ENCODE assay signal across 8 mouse cellular contexts in the genomic region with DNA sequence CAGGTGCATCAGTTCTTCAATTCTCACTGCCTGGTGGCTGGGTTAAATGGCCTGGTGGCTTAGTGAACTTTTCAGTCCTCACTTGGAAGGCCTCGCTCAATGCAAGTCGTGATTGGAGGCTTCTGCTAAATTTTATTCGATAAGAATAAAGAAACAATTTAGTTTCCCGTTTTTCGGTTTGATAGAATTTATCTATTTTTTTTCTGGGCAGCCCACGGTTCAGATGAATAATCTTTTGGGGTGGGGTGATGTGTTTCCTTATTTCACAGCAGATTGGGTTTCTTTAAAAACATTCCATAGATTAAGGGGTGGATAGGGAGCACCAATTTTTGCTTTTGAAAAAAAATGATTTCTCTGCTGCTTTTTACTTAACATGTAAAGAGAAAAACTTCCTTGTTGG. TPM values are rescaled to one million over a fixed set of nuclear protein-coding genes. Genes with fewer than 3 reads are reported as not detected.
DNase-seq lines count a peak whose midpoint lies in the region; ATAC-seq and TF ChIP-seq lines count a peak whose summit lies in the region.

No protein-coding gene starts in this region.

- TF ChIP-seq CTCF in left cerebral cortex, adult 2 months (IDR thresholded peaks at IDR 0.05), result no peak
- no peak for TF ChIP-seq CTCF in hindbrain, postnatal 0 days (IDR thresholded peaks at IDR 0.05; ENCODE audit: low read depth)

- H3K9me3 ChIP-seq in embryonic facial prominence, embryonic 12.5 days, result no peaks in the 10 kb centered on the region
- no peaks in the 10 kb centered on the region for H3K9me3 ChIP-seq in hindbrain, postnatal 0 days (ENCODE audit: low read length)
- H3K9me3 ChIP-seq in midbrain, embryonic 16.5 days (replicated peaks; ENCODE audit: control insufficient read depth, low read length, poor library complexity, severe bottlenecking), result no peaks in the 10 kb centered on the region

- H3K9ac ChIP-seq in embryonic facial prominence, embryonic 12.5 days, result peak overlapping the region; percentile 56
- peak overlapping the region; percentile 68 for H3K9ac ChIP-seq in hindbrain, postnatal 0 days (replicated peaks; ENCODE audit: low read length)
- peak overlapping the region; percentile 70 for H3K9ac ChIP-seq in midbrain, embryonic 16.5 days (ENCODE audit: low read depth, low read length)

- ATAC-seq in embryonic facial prominence, embryonic 12.5 days (ENCODE audit: insufficient number of reproducible peaks, insufficient read depth, low FRiP score, low TSS enrichment), result no peak
- no peak for ATAC-seq in hindbrain, postnatal 0 days
- ATAC-seq in midbrain, embryonic 16.5 days, result no peak

- WGBS in embryonic facial prominence, embryonic 12.5 days, result 47% methylated on average over 6 of the region's 6 CpGs
- WGBS in hindbrain, postnatal 0 days, result 36% methylated on average over 6 of the region's 6 CpGs
- 25% methylated on average over 6 of the region's 6 CpGs for WGBS in midbrain, embryonic 16.5 days

- H3K27ac ChIP-seq in left cerebral cortex, adult 2 months, result peak overlapping the region; percentile 87
- H3K27ac ChIP-seq in embryonic facial prominence, embryonic 12.5 days, result no peak overlapping the region
- peak overlapping the region; percentile 89; the same call in 1 of the 2 replicates for H3K27ac ChIP-seq in hindbrain, postnatal 0 days
- H3K27ac ChIP-seq in midbrain, embryonic 16.5 days (ENCODE audit: low read length), result peak overlapping the region; percentile 81

- H3K4me3 ChIP-seq in left cerebral cortex, adult 2 months, result peak overlapping the region; percentile 89
- H3K4me3 ChIP-seq in embryonic facial prominence, embryonic 12.5 days, result peak overlapping the region; percentile 60
- peak overlapping the region; percentile 76 for H3K4me3 ChIP-seq in hindbrain, postnatal 0 days (ENCODE audit: low read length)
- H3K4me3 ChIP-seq in midbrain, embryonic 16.5 days (ENCODE audit: low read depth, low read length), result peak overlapping the region; percentile 53

- intact Hi-C loops in left cerebral cortex, adult 2 months (cut with DNase I), result loop anchor here (5.0 kb wide), 2 partner anchors 161 to 711 kb away; a partner anchor contains a TSS
- intact Hi-C loops in left cerebral cortex, postnatal 25 days (cut with DNase I), result loop anchor here (5.0 kb wide), 3 partner anchors 161 to 711 kb away; a partner anchor contains a TSS
- intact Hi-C loops in gastrocnemius, postnatal 14 days (cut with DNase I; ENCODE audit: low total_unique reads), result loop anchor here (10.0 kb wide), 1 partner anchor 59 kb away; no protein-coding TSS in a partner anchor
- intact Hi-C loops in left cerebral cortex, postnatal 4 days (cut with DNase I), result no loop called here

- H3K4me2 ChIP-seq in embryonic facial prominence, embryonic 12.5 days (replicated peaks), result peak overlapping the region; percentile 62
- peak overlapping the region; percentile 70 for H3K4me2 ChIP-seq in hindbrain, postnatal 0 days (ENCODE audit: low read depth, low read length)
- peak overlapping the region; percentile 54 for H3K4me2 ChIP-seq in midbrain, embryonic 16.5 days (ENCODE audit: low read length)

- H3K36me3 ChIP-seq in embryonic facial prominence, embryonic 12.5 days, result no peaks in the 10 kb centered on the region
- no peaks in the 10 kb centered on the region for H3K36me3 ChIP-seq in hindbrain, postnatal 0 days (ENCODE audit: insufficient read depth, low read length)
- H3K36me3 ChIP-seq in midbrain, embryonic 16.5 days (ENCODE audit: control insufficient read depth, insufficient read depth, low read length), result no peaks in the 10 kb centered on the region

- H3K4me1 ChIP-seq in embryonic facial prominence, embryonic 12.5 days, result no peaks in the 10 kb centered on the region
- peaks cover 6% of the 10 kb centered on the region for H3K4me1 ChIP-seq in hindbrain, postnatal 0 days (ENCODE audit: insufficient read depth, low read length)
- peaks cover 15% of the 10 kb centered on the region for H3K4me1 ChIP-seq in midbrain, embryonic 16.5 days (ENCODE audit: control insufficient read depth, insufficient read depth, low read length)

- no peaks in the 10 kb centered on the region for H3K27me3 ChIP-seq in embryonic facial prominence, embryonic 12.5 days
- H3K27me3 ChIP-seq in hindbrain, postnatal 0 days (ENCODE audit: insufficient read depth, low read length), result no peaks in the 10 kb centered on the region
- H3K27me3 ChIP-seq in midbrain, embryonic 16.5 days (ENCODE audit: control insufficient read depth, insufficient read depth, low read depth, low read length), result no peaks in the 10 kb centered on the region

- DNase-seq in left cerebral cortex, adult 2 months (ENCODE audit: extremely low spot score in 1 of 2, low spot score in 2 of 2), result no peak
- DNase-seq in left cerebral cortex, postnatal 25 days (ENCODE audit: low spot score in 2 of 2), result no peak
- no peak for DNase-seq in hindbrain, postnatal 0 days (ENCODE audit: low spot score)
- no peak for DNase-seq in adrenal gland, adult (ENCODE audit: inconsistent age in 2 of 2, low spot score in 1 of 2)
- no peak for DNase-seq in gastrocnemius, postnatal 14 days
- no peak for DNase-seq in left cerebral cortex, postnatal 4 days

RNA-seq across cellular contexts. Expression of a gene that starts 0.8 kb away (rescaled TPM):
- 10 to 100 TPM; 19.9 to 24.2 TPM for total RNA-seq in left cerebral cortex, adult 2 months (2021)
- total RNA-seq in left cerebral cortex, postnatal 25 days (2021), result 10 to 100 TPM; 19.7 to 27.6 TPM
- 8.6 and 9.0 TPM in 2 replicates for polyA plus RNA-seq in embryonic facial prominence, embryonic 12.5 days (2016; fragmentation: Nextera tagmentation; extraction: Ambion mirVana)
- 11.2 and 16.2 TPM in 2 replicates for total RNA-seq in hindbrain, postnatal 0 days (2014; rRNA removed)
- 15.6 and 17.5 TPM in 2 replicates for polyA plus RNA-seq in hindbrain, postnatal 0 days (2015; fragmentation: Nextera tagmentation; extraction: Ambion mirVana)
- polyA plus RNA-seq in midbrain, embryonic 16.5 days (2015; fragmentation: Nextera tagmentation; extraction: Ambion mirVana), result 24.5 and 28.3 TPM in 2 replicates
- 1 to 10 TPM; 2.3 to 3.5 TPM for total RNA-seq in gastrocnemius, postnatal 14 days (2021)
- 10 to 100 TPM; 19.4 to 20.0 TPM for total RNA-seq in left cerebral cortex, postnatal 4 days (2021)

RNA-seq across cellular contexts. Expression of a gene that starts 1.1 kb away (rescaled TPM):
- 1 to 10 TPM; 3.2 to 4.2 TPM for total RNA-seq in left cerebral cortex, adult 2 months (2021)
- total RNA-seq in left cerebral cortex, postnatal 25 days (2021), result 1 to 10 TPM; 1.5 to 3.9 TPM
- 0.54 TPM in 1 of 2 replicates, not detected in the other for polyA plus RNA-seq in embryonic facial prominence, embryonic 12.5 days (2016; fragmentation: Nextera tagmentation; extraction: Ambion mirVana)
- 0.68 and 1.8 TPM in 2 replicates for total RNA-seq in hindbrain, postnatal 0 days (2014; rRNA removed)
- polyA plus RNA-seq in hindbrain, postnatal 0 days (2015; fragmentation: Nextera tagmentation; extraction: Ambion mirVana), result 6.4 and 7.5 TPM in 2 replicates
- polyA plus RNA-seq in midbrain, embryonic 16.5 days (2015; fragmentation: Nextera tagmentation; extraction: Ambion mirVana), result 5.8 and 8.4 TPM in 2 replicates
- 1 to 10 TPM; 3.8 to 3.9 TPM for total RNA-seq in gastrocnemius, postnatal 14 days (2021)
- 1 to 10 TPM; 4.1 to 4.9 TPM for total RNA-seq in left cerebral cortex, postnatal 4 days (2021)
